Mouse (Mus musculus) E14TG2a.4 (cell line): ENCODE data around the gene Irf2bpl.

Experiments used
- CTCF ChIP-seq: conservative IDR thresholded peaks from 2 replicates; pipeline ENCODE4 v1.5.1; 2014; ENCODE audit warnings: low read length
- POU5F1 ChIP-seq: IDR thresholded peaks from 2 replicates; pipeline ENCODE4 v1.6.1; 2014; ENCODE audit warnings: low read length, borderline replicate concordance

GRCm38 (mm10) chr12:86858983-86859872 is 25.4 kb downstream of the Irf2bpl start:
- TF ChIP-seq CTCF (no peak), POU5F1 (no peak)
